Mouse (Mus musculus): ENCODE data around the gene Kif18b.
A peak's percentile ranks its signal among the peaks of the same experiment; 100 is the strongest.

Kif18b gene

GRCm38 (mm10) chr11:102924557-102925350 lies at the start of gene Kif18b:
Gene Kif18b, minus strand, starts transcription at chr11:102925124.
- peak; percentile 93 to 95 for DNase-seq

- DNase-seq, result no peak
These were observed 47.4 kb upstream of the Kif18b start for GRCm38 (mm10) chr11:102972326-102972725.

DNA sequence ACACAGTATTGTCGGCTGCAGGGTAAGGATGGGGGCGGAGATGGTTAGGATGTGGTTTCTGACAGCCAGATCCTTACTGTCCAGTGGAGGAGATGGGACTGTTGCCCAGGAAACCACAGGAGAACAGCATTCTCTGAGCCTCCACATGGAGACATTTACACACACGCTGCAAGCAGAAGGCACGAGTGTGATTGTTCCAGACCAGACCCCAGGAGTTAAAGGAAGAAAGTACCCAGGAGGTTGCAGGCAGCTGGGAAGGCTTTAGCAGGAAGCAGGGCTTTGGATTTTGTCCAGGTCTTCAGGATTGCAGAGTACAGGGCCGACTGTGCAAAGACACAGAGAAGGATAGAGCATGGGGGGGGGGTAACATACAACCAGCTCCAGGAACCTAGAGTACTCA lies 46.7 kb upstream of the Kif18b start:
- DNase-seq, result no peak

- peak; percentile 22 to 26 for DNase-seq
These were observed 39.7 kb upstream of the Kif18b start for GRCm38 (mm10) chr11:102964547-102965091.

- no peak for DNase-seq
These were observed 39.1 kb upstream of the Kif18b start for GRCm38 (mm10) chr11:102963855-102964546.

DNA sequence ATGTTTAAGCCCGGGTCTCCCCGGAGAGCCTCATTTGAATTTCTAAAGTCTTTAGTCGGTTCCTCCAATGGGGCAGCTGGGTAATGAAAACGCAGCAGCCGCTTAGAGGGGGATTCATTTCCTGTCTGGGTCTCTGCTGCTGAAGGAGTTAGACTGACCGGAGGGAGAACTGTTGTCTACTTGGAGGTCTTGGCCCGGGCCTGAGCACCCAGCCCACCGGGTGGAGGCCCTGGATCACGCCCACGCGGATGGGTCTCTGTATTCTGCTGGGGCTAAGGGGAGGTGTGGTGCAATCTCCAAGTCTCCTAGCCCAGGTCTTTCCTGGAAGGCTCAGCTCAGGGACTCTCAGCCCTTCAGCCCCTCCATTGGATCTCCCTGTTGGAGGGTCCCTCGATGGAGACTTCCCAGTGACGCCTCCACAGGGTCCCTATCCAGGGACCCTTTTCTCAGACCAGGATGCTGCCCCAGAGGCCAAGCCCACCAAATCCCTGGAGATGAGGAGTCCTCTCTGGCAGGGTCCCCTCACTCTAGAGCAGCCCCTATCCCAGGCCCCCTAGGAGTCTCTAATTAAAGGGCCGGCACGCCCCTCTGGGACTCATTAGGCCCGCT lies 38.4 kb upstream of the Kif18b start:
- DNase-seq, result no peak

GRCm38 (mm10) chr11:102962861-102963245 lies 37.9 kb upstream of the Kif18b start:
- DNase-seq, result no peak

DNA sequence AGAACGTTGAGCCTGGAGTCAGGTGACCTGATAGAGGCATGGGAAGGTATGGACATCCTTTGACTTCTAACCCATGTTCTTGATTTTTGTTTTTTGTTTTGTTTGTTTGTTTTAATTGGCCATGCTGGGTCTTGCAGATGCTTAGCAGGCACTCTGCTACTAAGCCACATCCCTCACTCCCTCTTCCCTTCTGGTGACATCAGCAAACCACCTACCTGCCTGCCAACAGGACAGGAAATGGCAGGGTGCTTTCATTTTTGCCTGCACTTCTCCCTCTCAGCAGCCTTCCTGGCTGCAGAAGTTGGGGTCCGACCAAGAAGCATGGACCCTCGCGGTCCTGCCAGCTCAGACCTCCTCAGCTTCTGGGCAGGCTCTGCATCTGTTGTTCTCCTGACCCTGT lies 36.2 kb upstream of the Kif18b start:
- no peak for DNase-seq

DNA sequence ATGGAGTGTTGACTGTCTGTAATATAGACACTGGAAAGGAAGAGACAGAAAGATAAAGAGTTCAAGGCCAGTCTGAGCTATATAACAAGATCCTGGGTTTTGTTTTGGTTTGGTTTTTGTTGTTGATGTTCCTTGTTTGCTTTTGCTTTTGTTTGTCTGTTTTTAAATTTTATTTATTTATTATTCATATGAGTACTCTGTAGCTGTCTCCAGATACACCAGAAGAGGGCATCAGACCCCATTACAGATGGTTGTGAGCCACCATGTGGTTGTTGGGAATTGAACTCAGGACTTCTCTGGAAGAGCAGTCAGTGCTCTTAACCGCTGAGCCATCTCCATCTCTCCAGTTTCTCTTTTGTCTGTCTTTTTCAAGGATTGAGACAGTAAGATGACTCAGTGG lies 33.9 kb upstream of the Kif18b start:
- DNase-seq, result no peak

- DNase-seq, result no peak
These were observed 33.5 kb upstream of the Kif18b start for GRCm38 (mm10) chr11:102958431-102958830.

GRCm38 (mm10) chr11:102957692-102958091 lies 32.8 kb upstream of the Kif18b start:
- DNase-seq, result no peak

DNA sequence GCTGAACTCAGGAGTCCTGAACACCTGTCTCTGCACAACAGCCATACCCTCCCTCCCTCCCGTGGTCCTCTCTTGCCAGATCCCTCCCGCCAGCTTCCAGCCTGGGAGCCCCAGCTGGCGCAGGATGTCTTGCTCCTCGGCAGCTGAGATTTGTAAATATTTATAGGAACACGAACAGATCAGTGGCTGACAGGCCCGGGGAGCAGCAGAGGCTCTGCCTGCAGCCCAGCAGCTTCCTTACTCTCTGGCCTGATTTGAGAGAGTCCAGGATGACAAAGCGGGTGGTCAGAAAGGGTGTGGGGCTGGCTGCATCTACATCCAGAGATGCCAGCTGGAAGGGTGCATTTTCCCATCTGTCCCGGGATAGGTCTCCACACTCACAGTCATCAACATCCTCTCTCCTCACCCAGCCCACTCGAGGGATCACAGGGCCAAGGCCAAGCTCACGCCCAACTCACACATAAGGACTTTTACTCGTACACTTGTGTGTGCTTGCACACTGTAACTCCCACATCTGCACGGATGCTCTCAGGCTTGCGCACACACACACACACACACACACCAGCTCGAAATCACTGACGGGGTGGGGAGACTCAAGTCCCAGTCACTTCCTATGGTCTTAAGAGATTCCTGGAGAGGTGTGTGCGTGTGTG lies 32.2 kb upstream of the Kif18b start:
- DNase-seq, result peak; percentile 28 to 55

DNA sequence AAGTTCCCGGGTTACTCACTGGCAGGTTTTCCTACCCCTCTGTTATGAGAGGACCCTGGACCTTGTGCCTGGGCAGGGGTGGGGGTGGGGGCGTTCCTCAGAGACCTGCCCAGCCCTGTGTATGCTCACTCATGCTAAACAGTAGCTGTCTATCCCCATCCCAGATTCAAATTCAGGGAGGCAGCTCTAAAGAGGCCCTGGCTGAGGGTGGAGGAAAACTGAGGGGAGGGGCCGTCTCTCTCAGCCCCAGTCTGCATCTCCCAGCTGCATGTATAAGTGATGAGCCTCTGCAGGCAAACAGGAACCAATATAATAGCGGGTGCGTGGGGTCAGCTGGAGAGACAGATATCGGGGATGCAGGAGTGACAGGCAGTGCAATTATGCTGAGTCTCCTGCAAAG lies 28.0 kb upstream of the Kif18b start:
- DNase-seq, result no peak

- DNase-seq, result peak in 1 of 2 experiments; percentile 45
These were observed 23.4 kb upstream of the Kif18b start for GRCm38 (mm10) chr11:102948043-102948961.

DNA sequence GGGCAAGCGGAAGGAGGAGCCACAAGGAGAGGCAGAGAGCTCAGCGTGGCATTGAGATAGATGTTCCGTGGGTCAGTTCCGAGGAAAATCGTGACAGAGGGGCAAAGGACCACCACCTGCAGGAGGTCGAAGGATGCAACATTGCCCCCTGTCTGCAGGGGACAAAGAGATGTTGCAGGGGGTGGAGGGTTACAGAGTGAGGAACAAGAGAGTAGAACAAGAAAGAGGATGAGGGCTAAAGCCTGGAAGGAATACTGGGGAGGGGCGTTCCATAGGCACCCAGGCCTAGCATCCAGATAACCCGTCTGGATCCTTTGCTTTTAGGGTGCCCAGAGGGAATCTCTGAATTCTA lies 22.0 kb upstream of the Kif18b start:
- no peak for DNase-seq

DNA sequence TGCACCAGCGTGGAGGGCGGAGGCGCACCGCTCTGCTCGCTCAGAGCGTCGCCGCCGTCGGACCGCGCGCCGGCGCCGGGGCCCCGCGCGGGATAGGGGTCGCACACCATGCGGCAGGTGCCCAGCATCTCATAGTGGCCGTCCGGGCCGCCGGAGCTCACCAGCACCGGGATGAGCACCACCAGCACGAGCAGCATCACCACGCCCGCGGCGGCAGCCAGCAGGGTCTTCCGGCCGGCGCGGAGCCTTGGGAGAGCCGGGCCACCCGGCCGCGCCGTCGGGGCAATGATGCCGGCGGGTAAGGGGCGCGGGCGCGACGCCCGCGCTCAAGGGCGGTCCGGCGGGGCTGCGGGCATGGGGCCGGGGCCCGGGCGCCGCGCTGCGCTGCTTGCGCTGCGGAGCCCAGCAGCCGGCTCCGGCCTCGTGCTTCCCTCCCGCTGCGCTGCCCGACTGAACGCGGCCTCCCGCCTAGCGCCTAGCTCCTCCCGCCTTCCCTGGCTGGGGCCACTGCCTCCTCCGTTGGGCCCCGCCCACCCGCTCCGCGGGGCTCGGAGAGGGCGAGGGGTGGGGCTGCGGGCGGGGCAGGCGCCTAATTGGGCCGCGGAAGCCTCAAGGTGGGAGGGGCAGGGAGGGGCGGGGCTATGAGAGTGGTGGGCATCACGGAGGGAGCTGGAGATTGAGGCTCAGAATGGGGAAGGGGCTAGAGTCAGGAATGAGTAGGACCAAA lies 21.5 kb upstream of the Kif18b start, which contains the start of gene C1ql1:
Gene C1ql1, minus strand, starts transcription at position 424 of the 727 bp plus-strand sequence.
- DNase-seq, result peak; percentile 86 to 89

DNA sequence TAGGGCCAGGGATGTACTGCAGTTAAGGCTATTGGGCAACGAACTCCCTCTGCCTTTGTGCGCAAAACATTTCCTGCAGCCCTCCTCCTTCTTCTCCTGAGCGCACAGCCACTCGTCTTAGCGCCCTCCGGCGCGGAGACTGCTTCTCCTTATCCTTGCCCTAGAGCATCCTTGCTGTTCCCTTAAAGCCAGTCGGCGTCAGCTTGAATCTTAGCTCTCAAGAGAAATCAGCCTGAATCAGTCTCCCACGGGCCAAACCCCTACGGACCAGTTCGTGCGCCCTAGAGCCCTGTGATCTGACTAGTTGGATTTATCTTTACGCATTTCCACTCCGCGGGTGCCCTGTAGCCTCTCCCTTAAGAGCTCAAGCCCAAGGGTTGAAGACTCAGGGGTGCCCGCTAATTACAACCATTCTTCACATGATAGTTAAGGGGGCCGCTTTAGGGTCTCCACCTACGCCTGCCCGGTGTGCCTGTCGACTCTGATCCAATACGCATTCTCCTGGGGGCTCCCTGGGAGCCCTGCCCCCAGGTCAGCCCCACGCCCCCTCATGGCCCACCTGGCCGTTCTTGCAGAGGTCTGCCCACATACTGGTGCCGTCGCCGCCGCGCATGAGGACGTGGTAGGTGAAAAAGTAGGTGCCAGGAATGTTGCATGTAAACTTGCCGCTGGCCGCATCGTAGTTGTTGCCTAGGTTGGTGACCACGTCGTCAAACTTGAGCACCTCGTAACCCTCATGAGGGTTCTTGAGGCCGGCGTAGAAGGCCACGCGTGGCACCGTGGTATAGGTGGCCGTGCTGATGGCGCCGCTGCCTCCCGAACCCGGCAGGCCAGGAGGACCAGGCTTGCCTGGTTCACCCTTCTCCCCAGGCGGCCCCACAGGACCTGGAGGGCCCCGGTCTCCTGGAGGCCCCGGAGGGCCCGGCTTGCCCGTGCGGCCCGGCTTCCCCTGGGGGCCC lies 20.7 kb upstream of the Kif18b start:
- no peak for DNase-seq

DNA sequence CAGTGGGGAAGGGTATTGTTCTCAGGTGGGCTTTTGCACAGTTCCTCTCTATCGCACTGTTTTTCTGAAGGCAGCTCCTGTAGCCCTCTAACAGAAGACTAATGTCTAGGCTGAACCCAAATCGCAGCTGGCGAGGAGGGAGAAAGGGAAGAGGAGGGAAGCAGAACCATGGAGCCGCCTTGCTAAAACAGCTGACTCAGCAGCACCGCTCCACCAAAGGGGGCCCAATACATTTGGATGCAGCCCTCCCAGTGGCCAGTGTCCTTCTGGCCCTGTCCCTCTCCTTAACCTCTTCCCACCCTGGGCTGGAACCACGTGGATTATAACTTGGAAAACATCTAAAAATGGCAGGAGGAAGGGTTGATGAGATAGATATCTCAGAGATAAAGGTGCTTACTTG lies 16.3 kb upstream of the Kif18b start:
- DNase-seq, result no peak

DNA sequence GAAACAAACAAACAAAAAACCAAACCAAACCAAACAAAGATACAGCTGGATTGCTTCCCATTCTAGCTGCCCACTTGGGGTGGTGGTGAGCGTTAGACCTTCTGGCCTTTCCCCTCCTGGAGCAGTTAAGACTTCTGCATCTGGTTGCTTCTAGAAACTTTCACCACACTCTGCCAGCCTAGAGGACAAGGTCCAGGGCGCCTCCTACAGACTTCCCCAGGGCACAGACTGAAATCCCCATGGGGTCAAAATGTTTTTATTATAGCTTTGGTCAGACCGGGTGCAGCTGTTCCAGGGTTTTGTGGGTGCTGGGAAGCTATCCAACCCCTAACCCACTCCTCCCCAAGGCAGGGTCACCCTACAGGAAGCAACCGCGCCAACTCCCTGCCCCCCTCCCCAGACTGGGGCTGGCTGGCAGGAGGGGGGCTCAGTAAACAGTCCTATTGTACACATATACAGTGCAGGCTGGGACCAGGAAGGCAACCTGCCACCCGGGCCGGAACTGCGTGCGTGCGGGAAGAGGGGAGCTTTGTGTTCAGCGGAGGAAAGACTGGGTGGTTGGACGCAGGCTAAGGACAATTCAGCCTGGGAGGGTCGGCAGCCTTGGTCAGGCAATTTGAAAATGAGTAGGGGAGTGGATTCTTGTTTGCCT lies 14.2 kb upstream of the Kif18b start:
- DNase-seq, result no peak

Data from lung, adult 18-20 months (tissue).